Mouse (Mus musculus): ENCODE measurements around the gene Plk3.

Plk3 gene

GRCm38 (mm10) chr4:117120052-117120444 is 13.7 kb downstream of the Plk3 start:
- DNase-seq (ENCODE audit: low read depth, low spot score) = no peak

GRCm38 (mm10) chr4:117119636-117120035 is 14.1 kb downstream of the Plk3 start:
- DNase-seq (ENCODE audit: low read depth, low spot score) = no peak

GRCm38 (mm10) chr4:117117931-117118330 is 15.8 kb downstream of the Plk3 start:
- no peak for DNase-seq (ENCODE audit: low read depth, low spot score)

GRCm38 (mm10) chr4:117115592-117115991 is 18.2 kb downstream of the Plk3 start:
- no peak for DNase-seq (ENCODE audit: low read depth, low spot score)

GRCm38 (mm10) chr4:117113237-117113636 is 20.5 kb downstream of the Plk3 start:
- no peak for DNase-seq (ENCODE audit: low read depth, low spot score)

GRCm38 (mm10) chr4:117110985-117111384 is 22.8 kb downstream of the Plk3 start:
- no peak for DNase-seq (ENCODE audit: low read depth, low spot score)

GRCm38 (mm10) chr4:117110249-117110648 is 23.5 kb downstream of the Plk3 start:
- DNase-seq (ENCODE audit: low read depth, low spot score) = no peak

GRCm38 (mm10) chr4:117109330-117109729 is 24.4 kb downstream of the Plk3 start:
- DNase-seq (ENCODE audit: low read depth, low spot score) = no peak

GRCm38 (mm10) chr4:117108524-117108849 is 25.3 kb downstream of the Plk3 start:
- no peak for DNase-seq (ENCODE audit: low read depth, low spot score)

GRCm38 (mm10) chr4:117107813-117108523 is 25.8 kb downstream of the Plk3 start:
- DNase-seq (ENCODE audit: low read depth, low spot score) = no peak

- no peak for DNase-seq (ENCODE audit: low read depth, low spot score)
Observed at GRCm38 (mm10) chr4:117105127-117105526, 28.6 kb downstream of the Plk3 start.

- no peak for DNase-seq (ENCODE audit: low read depth, low spot score)
Observed at GRCm38 (mm10) chr4:117104672-117105071, 29.1 kb downstream of the Plk3 start.

- DNase-seq (ENCODE audit: low read depth, low spot score) = no peak
Observed at GRCm38 (mm10) chr4:117101218-117101617, 32.5 kb downstream of the Plk3 start.

- DNase-seq (ENCODE audit: low read depth, low spot score) = no peak
Observed at GRCm38 (mm10) chr4:117100036-117100435, 33.7 kb downstream of the Plk3 start.

GRCm38 (mm10) chr4:117098764-117099036 is 35.1 kb downstream of the Plk3 start:
- DNase-seq (ENCODE audit: low read depth, low spot score) = no peak

- no peak for DNase-seq (ENCODE audit: low read depth, low spot score)
Observed at GRCm38 (mm10) chr4:117097969-117098763, 35.6 kb downstream of the Plk3 start.

- no peak for DNase-seq (ENCODE audit: low read depth, low spot score)
Observed at GRCm38 (mm10) chr4:117096666-117097065, 37.1 kb downstream of the Plk3 start.

GRCm38 (mm10) chr4:117095551-117096452 is 38.0 kb downstream of the Plk3 start, which contains the start of gene Ptch2:
Ptch2 (plus strand) TSS chr4:117096075.
- peak; percentile 58 for DNase-seq (ENCODE audit: low read depth, low spot score)

GRCm38 (mm10) chr4:117094626-117095361 is 39.0 kb downstream of the Plk3 start:
- no peak for DNase-seq (ENCODE audit: low read depth, low spot score)

GRCm38 (mm10) chr4:117090586-117090985 is 43.2 kb downstream of the Plk3 start:
- no peak for DNase-seq (ENCODE audit: low read depth, low spot score)

- DNase-seq (ENCODE audit: low read depth, low spot score) = no peak
Observed at GRCm38 (mm10) chr4:117087948-117088640, 45.7 kb downstream of the Plk3 start.

All from brain, adult 2 months (tissue).